Mouse (Mus musculus) lung, embryonic 16.5 days (tissue): Measurements from ENCODE around the gene Eid3. TPM values are rescaled to one million over a fixed set of nuclear protein-coding genes. Genes with fewer than 3 reads are reported as not detected.
A peak's percentile ranks its signal among the peaks of the same experiment; 100 is the strongest.

ENCODE experiments used
- ATAC-seq: fragments of 200-750 bp; cut with Nextera tagmentation; 2 replicates; pipeline ENCODE4 v1.8.0; 2017; ENCODE audit warnings: low read depth, mild to moderate bottlenecking, moderate library complexity
- H3K27ac ChIP-seq: fragments of 300-500 bp; sonication (generic); 2 replicates; pipeline ENCODE4 v1.5.1; 2014; ENCODE audit warnings: mild to moderate bottlenecking, control low read depth, low read length
- H3K27me3 ChIP-seq: fragments of 300-500 bp; sonication (generic); 2 replicates; pipeline ENCODE4 v1.6.1; 2014; ENCODE audit warnings: low read depth, low read length, mixed read lengths; ENCODE audit not compliant: control insufficient read depth, insufficient read depth
- H3K36me3 ChIP-seq: fragments of 300-500 bp; sonication (generic); 2 replicates; pipeline ENCODE4 v1.6.1; 2014; ENCODE audit warnings: low read length; ENCODE audit not compliant: control insufficient read depth, insufficient read depth
- H3K4me1 ChIP-seq: fragments of 300-500 bp; sonication (generic); replicated peaks from 2 replicates; pipeline ENCODE4 v1.6.1; 2014; ENCODE audit warnings: low read length, mixed read lengths; ENCODE audit not compliant: control insufficient read depth, insufficient read depth
- H3K4me2 ChIP-seq: fragments of 300-500 bp; sonication (generic); 2 replicates; pipeline ENCODE4 v1.6.1; 2014; ENCODE audit warnings: low read depth, low read length, control low read depth
- H3K4me3 ChIP-seq: fragments of 300-500 bp; sonication (generic); 2 replicates; pipeline ENCODE4 v1.5.1; 2014; ENCODE audit warnings: mild to moderate bottlenecking, low read length, control low read depth
- H3K9ac ChIP-seq: fragments of 300-500 bp; sonication (generic); 2 replicates; pipeline ENCODE4 v1.6.1; 2014; ENCODE audit warnings: low read length, control low read depth
- H3K9me3 ChIP-seq: fragments of 300-500 bp; sonication (generic); 2 replicates; pipeline ENCODE4 v1.6.1; 2016; ENCODE audit warnings: low read length; ENCODE audit not compliant: control insufficient read depth
- WGBS: fragments of 180-500 bp; shearing (Covaris S2); extraction: QIAGEN DNeasy Blood & Tissue Kit; methylation state at CpG from one replicate; pipeline ENCODE4 v1.1.7; 2014; 5-methylcytosine and 5-hydroxymethylcytosine counted together
- polyA plus RNA-seq: library from polyadenylated mRNA; unstranded; fragments of >200 nt; fragmentation: Nextera tagmentation; extraction: Ambion mirVana; gene quantifications from 2 replicates; pipeline ENCODE4 v1.2.1, GENCODE M21; 2015

The Eid3 gene
- 0.23 and 0.26 TPM in 2 replicates for polyA plus RNA-seq

- H3K9ac ChIP-seq, result no peak within 1 kb of the TSS
- H3K4me1 ChIP-seq, result peaks cover 20% of the 10 kb centered on the region
- no peaks in the 10 kb centered on the region for H3K27me3 ChIP-seq
- H3K4me2 ChIP-seq, result no peak within 1 kb of the TSS
- no peak for ATAC-seq
- H3K27ac ChIP-seq, result no peak within 1 kb of the TSS
- 68% methylated on average over 9 of the region's 9 CpGs for WGBS
- no peak within 1 kb of the TSS for H3K4me3 ChIP-seq
- no peaks in the 10 kb centered on the region for H3K9me3 ChIP-seq
- peaks cover 19% of the 10 kb centered on the region for H3K36me3 ChIP-seq
These were observed at the start of gene Eid3 for GRCm38 (mm10) chr10:82866356-82866755. Gene Eid3, plus strand, starts transcription at chr10:82866626.

DNA sequence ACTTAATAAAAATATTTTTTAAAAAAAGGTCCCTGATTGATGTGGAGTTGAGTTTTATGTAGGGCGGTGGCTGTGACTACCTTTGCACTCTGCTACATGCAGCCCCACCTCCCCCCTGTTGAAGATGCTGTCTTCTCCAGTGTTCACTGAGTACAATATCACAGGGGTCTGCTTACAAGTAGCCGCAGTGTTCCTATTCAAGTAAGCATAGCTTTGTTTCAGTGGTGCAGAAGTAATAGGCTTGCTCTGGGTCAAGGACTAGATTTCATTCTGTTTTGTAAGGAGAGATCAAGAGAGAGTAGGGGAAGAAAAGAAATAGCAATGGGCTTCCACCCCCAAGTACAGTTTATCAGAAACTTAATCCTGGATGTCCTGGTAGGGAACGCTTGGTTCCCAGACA is 48.9 kb upstream of the Eid3 start:
- no peak overlapping the region for H3K9ac ChIP-seq
- H3K9me3 ChIP-seq, result no peaks in the 10 kb centered on the region
- no peak overlapping the region for H3K4me2 ChIP-seq
- H3K36me3 ChIP-seq, result no peaks in the 10 kb centered on the region
- WGBS, result 92% methylated on average over 3 of the region's 3 CpGs
- H3K4me3 ChIP-seq, result no peak overlapping the region
- H3K27ac ChIP-seq, result no peak overlapping the region
- no peaks in the 10 kb centered on the region for H3K27me3 ChIP-seq
- ATAC-seq, result no peak
- peaks cover 2% of the 10 kb centered on the region; the same call in 1 of the 2 replicates for H3K4me1 ChIP-seq

DNA sequence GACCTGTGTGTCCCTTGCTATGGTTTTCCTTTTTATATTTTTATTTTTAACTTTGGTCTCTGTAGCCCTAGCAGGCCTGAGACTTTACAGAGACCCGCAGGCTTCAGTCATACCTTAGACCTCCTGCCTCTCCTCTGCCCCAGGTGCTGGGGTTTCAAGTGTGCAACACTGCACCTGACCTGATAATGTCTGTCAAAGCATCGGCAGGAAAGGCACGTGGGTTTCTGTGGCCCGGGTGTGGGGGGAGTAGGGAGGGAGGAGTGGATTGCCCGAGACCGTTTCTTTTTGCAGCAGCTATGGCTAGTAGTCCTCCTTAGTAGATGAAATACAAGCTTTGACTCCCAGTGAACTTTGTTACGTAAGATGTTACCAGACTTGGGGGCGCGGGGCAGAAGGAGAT is 48.5 kb upstream of the Eid3 start:
- no peaks in the 10 kb centered on the region for H3K9me3 ChIP-seq
- H3K4me3 ChIP-seq, result no peak overlapping the region
- WGBS, result 49% methylated on average over 9 of the region's 9 CpGs
- peaks cover 2% of the 10 kb centered on the region; the same call in 1 of the 2 replicates for H3K4me1 ChIP-seq
- no peak overlapping the region for H3K4me2 ChIP-seq
- H3K9ac ChIP-seq, result no peak overlapping the region
- H3K36me3 ChIP-seq, result no peaks in the 10 kb centered on the region
- H3K27me3 ChIP-seq, result no peaks in the 10 kb centered on the region
- no peak overlapping the region for H3K27ac ChIP-seq
- ATAC-seq, result no peak

GRCm38 (mm10) chr10:82818661-82819060 is 47.8 kb upstream of the Eid3 start:
- Histone ChIP-seq H3K36me3 (no peaks in the 10 kb centered on the region), H3K27ac (no peak overlapping the region), H3K4me2 (no peak overlapping the region), H3K4me1 (peaks cover 2% of the 10 kb centered on the region; the same call in 1 of the 2 replicates), H3K9ac (no peak overlapping the region), H3K4me3 (no peak overlapping the region), H3K27me3 (no peaks in the 10 kb centered on the region), H3K9me3 (no peaks in the 10 kb centered on the region)
- no peak for ATAC-seq
- 78% methylated on average over 6 of the region's 6 CpGs for WGBS

- peak; percentile 31; the same call in 1 of the 2 replicates for ATAC-seq
These were observed 43.2 kb upstream of the Eid3 start for GRCm38 (mm10) chr10:82823108-82823778.

GRCm38 (mm10) chr10:82823779-82824177 is 42.6 kb upstream of the Eid3 start:
- H3K27ac ChIP-seq, result no peak overlapping the region
- no peak overlapping the region for H3K9ac ChIP-seq
- H3K36me3 ChIP-seq, result no peaks in the 10 kb centered on the region
- H3K27me3 ChIP-seq, result no peaks in the 10 kb centered on the region
- no peak overlapping the region for H3K4me2 ChIP-seq
- H3K4me1 ChIP-seq, result no peaks in the 10 kb centered on the region
- WGBS, result 53% methylated on average over 5 of the region's 5 CpGs
- no peak overlapping the region for H3K4me3 ChIP-seq
- no peak for ATAC-seq
- no peaks in the 10 kb centered on the region for H3K9me3 ChIP-seq

More at GRCm38 (mm10) chr10:82823108-82823778, 43.2 kb upstream of the Eid3 start:
- 43% methylated on average over 14 of the region's 14 CpGs for WGBS
- Histone ChIP-seq H3K27ac (no peak overlapping the region), H3K4me1 (no peaks in the 10 kb centered on the region), H3K4me3 (no peak overlapping the region), H3K27me3 (no peaks in the 10 kb centered on the region), H3K9me3 (no peaks in the 10 kb centered on the region), H3K9ac (no peak overlapping the region), H3K36me3 (no peaks in the 10 kb centered on the region), H3K4me2 (no peak overlapping the region)

- Histone ChIP-seq H3K4me2 (no peak overlapping the region), H3K27ac (no peak overlapping the region), H3K9ac (no peak overlapping the region), H3K4me1 (no peaks in the 10 kb centered on the region), H3K36me3 (no peaks in the 10 kb centered on the region), H3K27me3 (no peaks in the 10 kb centered on the region), H3K9me3 (no peaks in the 10 kb centered on the region), H3K4me3 (no peak overlapping the region)
- ATAC-seq, result no peak
- WGBS, result 29% methylated on average over 10 of the region's 10 CpGs
These were observed 41.9 kb upstream of the Eid3 start for GRCm38 (mm10) chr10:82824541-82824940.

- Histone ChIP-seq H3K9ac (no peak overlapping the region), H3K36me3 (no peaks in the 10 kb centered on the region), H3K9me3 (no peaks in the 10 kb centered on the region), H3K4me3 (no peak overlapping the region), H3K4me1 (no peaks in the 10 kb centered on the region), H3K4me2 (no peak overlapping the region), H3K27me3 (no peaks in the 10 kb centered on the region), H3K27ac (no peak overlapping the region)
- ATAC-seq, result no peak
- 47% methylated on average over 6 of the region's 6 CpGs for WGBS
These were observed 39.9 kb upstream of the Eid3 start for GRCm38 (mm10) chr10:82826516-82826915.

DNA sequence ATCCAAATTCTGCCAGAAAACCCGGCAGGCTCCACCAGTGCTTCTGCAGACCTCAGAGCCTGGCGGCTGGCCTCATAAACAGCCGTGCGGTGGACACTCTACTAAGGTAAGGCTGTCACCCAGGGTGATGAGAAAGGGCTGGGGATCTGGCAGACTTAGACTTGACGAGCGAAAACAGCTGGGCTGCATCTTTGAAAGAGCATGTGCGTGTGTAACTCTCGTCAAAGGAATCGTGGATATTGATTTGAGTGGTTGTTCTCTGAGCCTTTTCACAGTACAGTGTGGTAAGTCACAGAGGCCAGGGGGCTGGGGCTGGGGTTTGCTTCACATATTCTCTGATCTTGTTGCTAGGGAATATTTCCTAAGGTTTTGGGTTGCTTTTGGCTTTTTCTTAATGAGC is 32.5 kb upstream of the Eid3 start, which contains the start of gene Txnrd1:
Txnrd1 (plus strand) TSS at position 26 of the 400 bp plus-strand sequence.
- H3K9ac ChIP-seq, result no peak within 1 kb of the TSS
- H3K4me3 ChIP-seq, result no peak within 1 kb of the TSS
- no peaks in the 10 kb centered on the region for H3K27me3 ChIP-seq
- H3K4me2 ChIP-seq, result no peak within 1 kb of the TSS
- no peaks in the 10 kb centered on the region for H3K4me1 ChIP-seq
- ATAC-seq, result no peak; the same call in 1 of the 2 replicates
- 34% methylated on average over 9 of the region's 9 CpGs for WGBS
- no peaks in the 10 kb centered on the region for H3K36me3 ChIP-seq
- no peak within 1 kb of the TSS for H3K27ac ChIP-seq
- no peaks in the 10 kb centered on the region for H3K9me3 ChIP-seq
